Mouse (Mus musculus): Measurements from ENCODE around the gene Snrpg.

GRCm38 (mm10) chr6:86361373-86361772, 9.7 kb upstream of the Snrpg start:
- TF ChIP-seq POLR2AphosphoS2 (IDR thresholded peaks at IDR 0.05; ENCODE audit: low read length) (no peak), CTCF (IDR thresholded peaks at IDR 0.05 in 2 of 3, conservative IDR thresholded peaks at IDR 0.05 in 1 of 3; ENCODE audit: control insufficient read depth in 1 of 3, insufficient read depth in 1 of 3, low read depth in 2 of 3, low read length in 3 of 3, poor library complexity in 1 of 3, severe bottlenecking in 1 of 3) (peak in 2 of 3 experiments; percentile 23 to 55; a peak in 3 of 6 replicates), POLR2A (IDR thresholded peaks at IDR 0.05; ENCODE audit: control insufficient read depth in 1 of 2, insufficient read depth in 1 of 2, low read depth in 1 of 2, low read length in 2 of 2, poor library complexity in 1 of 2) (no peak), MAX (IDR thresholded peaks at IDR 0.05; ENCODE audit: low read length) (no peak), GABPA (IDR thresholded peaks at IDR 0.05; ENCODE audit: low read depth, low read length) (no peak), KAT2A (conservative IDR thresholded peaks at IDR 0.05; ENCODE audit: low read depth, low read length) (no peak), GATA1 (IDR thresholded peaks at IDR 0.05; ENCODE audit: low read depth, low read length) (no peak), USF1 (IDR thresholded peaks at IDR 0.05; ENCODE audit: low read depth, low read length) (no peak), RAD21 (IDR thresholded peaks at IDR 0.05; ENCODE audit: low read depth, low read length) (no peak), NRF1 (IDR thresholded peaks at IDR 0.05; ENCODE audit: insufficient read depth, low read depth, low read length, poor library complexity, severe bottlenecking) (no peak)
